Mouse (Mus musculus) bone marrow, adult 2 months (tissue): ENCODE results near the gene Arfgef2.

Source experiments
- CTCF ChIP-seq: fragments of 200-500 bp; IDR thresholded peaks from 2 replicates; pipeline ENCODE4 v1.5.1; 2011; ENCODE audit warnings: low read length, control low read depth; ENCODE audit not compliant: control insufficient read depth, insufficient read depth
- POLR2A ChIP-seq: fragments of 200-500 bp; IDR thresholded peaks from 2 replicates; pipeline ENCODE4 v1.6.1; 2011; ENCODE audit warnings: low read depth, mild to moderate bottlenecking, control low read depth, low read length, borderline replicate concordance; ENCODE audit not compliant: control insufficient read depth

GRCm38 (mm10) chr2:166885619-166886018, 80.2 kb downstream of the Arfgef2 start:
- TF ChIP-seq POLR2A, result no peak
- TF ChIP-seq CTCF, result no peak
